Mouse (Mus musculus) thymus, postnatal 0 days (tissue): Measurements from ENCODE around the gene Arhgap19. TPM values are rescaled to one million over a fixed set of nuclear protein-coding genes. Genes with fewer than 3 reads are reported as not detected.

ENCODE experiments used
- DNase-seq: peaks from one replicate; pipeline ENCODE4 v3.0.0-alpha.2; 2015; ENCODE audit warnings: low spot score
- polyA plus RNA-seq: library from polyadenylated mRNA; unstranded; fragments of >200 nt; fragmentation: Nextera tagmentation; extraction: Ambion mirVana; gene quantifications from 2 replicates; pipeline ENCODE4 v1.2.1, GENCODE M21; 2015

Arhgap19 gene
- polyA plus RNA-seq, 1 experiment from 2014 or later = 25.3 TPM

- no peak for DNase-seq
These were observed 683 bp downstream of the Arhgap19 start for GRCm38 (mm10) chr19:41800986-41801741.

- DNase-seq = no peak
These were observed 1.4 kb downstream of the Arhgap19 start for GRCm38 (mm10) chr19:41800451-41800850.

- no peak for DNase-seq
These were observed 4.3 kb downstream of the Arhgap19 start for GRCm38 (mm10) chr19:41797536-41797935.

- no peak for DNase-seq
These were observed 5.0 kb downstream of the Arhgap19 start for GRCm38 (mm10) chr19:41796789-41797327.

- DNase-seq = no peak
These were observed 5.6 kb downstream of the Arhgap19 start for GRCm38 (mm10) chr19:41796148-41796760.

GRCm38 (mm10) chr19:41794901-41795300 is 6.9 kb downstream of the Arhgap19 start:
- DNase-seq = no peak

- no peak for DNase-seq
These were observed 7.8 kb downstream of the Arhgap19 start for GRCm38 (mm10) chr19:41794017-41794416.

- DNase-seq = no peak
These were observed 8.8 kb downstream of the Arhgap19 start for GRCm38 (mm10) chr19:41792934-41793486.

- DNase-seq = no peak
These were observed 10.5 kb downstream of the Arhgap19 start for GRCm38 (mm10) chr19:41791384-41791783.

- no peak for DNase-seq
These were observed 12.5 kb downstream of the Arhgap19 start for GRCm38 (mm10) chr19:41789110-41789961.

GRCm38 (mm10) chr19:41786896-41787295 is 15.0 kb downstream of the Arhgap19 start:
- no peak for DNase-seq

GRCm38 (mm10) chr19:41777514-41777913 is 24.3 kb downstream of the Arhgap19 start:
- DNase-seq = no peak

- peak; percentile 79 for DNase-seq
These were observed 33.1 kb downstream of the Arhgap19 start for GRCm38 (mm10) chr19:41768711-41769110.

GRCm38 (mm10) chr19:41766628-41767027 is 35.2 kb downstream of the Arhgap19 start:
- DNase-seq = no peak

GRCm38 (mm10) chr19:41763870-41764660 is 37.8 kb downstream of the Arhgap19 start:
- peak; percentile 89 for DNase-seq

- DNase-seq = no peak
These were observed 40.3 kb downstream of the Arhgap19 start for GRCm38 (mm10) chr19:41761529-41761928.

GRCm38 (mm10) chr19:41759765-41760164 is 42.1 kb downstream of the Arhgap19 start:
- DNase-seq = no peak

- DNase-seq = no peak
These were observed 42.6 kb downstream of the Arhgap19 start for GRCm38 (mm10) chr19:41759270-41759669.

- DNase-seq = no peak
These were observed 47.1 kb downstream of the Arhgap19 start for GRCm38 (mm10) chr19:41754760-41755159.

GRCm38 (mm10) chr19:41751906-41752305 is 49.9 kb downstream of the Arhgap19 start:
- DNase-seq = no peak
